Mouse (Mus musculus) bone marrow, adult 2 months (tissue): ENCODE data around the gene Zdhhc18.

ENCODE experiments used
- CTCF ChIP-seq: fragments of 200-500 bp; IDR thresholded peaks from 2 replicates; pipeline ENCODE4 v1.5.1; 2011; ENCODE audit warnings: low read length, control low read depth; ENCODE audit not compliant: control insufficient read depth, insufficient read depth
- POLR2A ChIP-seq: fragments of 200-500 bp; IDR thresholded peaks from 2 replicates; pipeline ENCODE4 v1.6.1; 2011; ENCODE audit warnings: low read depth, mild to moderate bottlenecking, control low read depth, low read length, borderline replicate concordance; ENCODE audit not compliant: control insufficient read depth

DNA sequence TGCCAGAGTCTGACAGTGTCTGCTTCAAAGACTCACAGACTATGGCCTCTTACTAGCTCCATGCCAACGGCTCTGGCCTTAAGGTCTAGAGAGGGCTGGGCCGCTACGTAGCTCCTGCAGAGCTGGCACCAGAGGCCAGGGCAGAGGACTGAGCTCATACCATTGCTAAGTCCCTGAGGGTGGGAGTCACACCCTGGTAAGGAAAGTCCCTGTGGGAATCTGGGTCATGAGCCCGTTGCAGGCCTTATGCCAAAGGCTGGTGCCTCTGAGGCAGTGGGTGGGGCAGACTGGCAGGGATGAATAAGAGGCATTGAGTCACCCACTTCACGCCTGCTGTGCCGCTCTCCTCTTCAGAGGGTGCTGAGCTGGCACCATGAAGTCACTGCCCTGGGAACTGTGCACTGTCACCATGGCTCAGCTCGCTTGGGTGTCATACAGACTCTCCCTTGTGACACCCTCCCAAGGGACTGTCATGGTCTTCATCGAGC, 35.6 kb downstream of the Zdhhc18 start:
- TF ChIP-seq CTCF, result no peak
- no peak for TF ChIP-seq POLR2A
